Mouse (Mus musculus) testis, postnatal 10 days (tissue): ENCODE data around the gene Fdx1l.
A peak's percentile ranks its signal among the peaks of the same experiment; 100 is the strongest.

ENCODE experiments used
- DNase-seq: peaks from one replicate; pipeline ENCODE4 v3.0.0; 2021; ENCODE audit warnings: low spot score

Fdx1l gene

GRCm38 (mm10) chr9:21073044-21073840 lies at the start of gene Fdx1l, which contains the start of gene Gm49373:
Fdx1l (minus strand) TSS chr9:21073614.
Gm49373 (minus strand) TSS chr9:21073096.
- peak; percentile 91 for DNase-seq

GRCm38 (mm10) chr9:21121483-21121882 lies 48.1 kb upstream of the Fdx1l start:
- DNase-seq = no peak

GRCm38 (mm10) chr9:21117073-21117472 lies 43.7 kb upstream of the Fdx1l start:
- DNase-seq = no peak

- DNase-seq = no peak
Observed at GRCm38 (mm10) chr9:21115105-21115504, 41.7 kb upstream of the Fdx1l start.

- DNase-seq = no peak
Observed at GRCm38 (mm10) chr9:21114190-21114589, 40.8 kb upstream of the Fdx1l start.

GRCm38 (mm10) chr9:21113751-21114150 lies 40.3 kb upstream of the Fdx1l start:
- DNase-seq = no peak

- DNase-seq = peak; percentile 61
Observed at GRCm38 (mm10) chr9:21107607-21108237, 34.3 kb upstream of the Fdx1l start.

- no peak for DNase-seq
Observed at GRCm38 (mm10) chr9:21105760-21106564, 32.5 kb upstream of the Fdx1l start.

- DNase-seq = no peak
Observed at GRCm38 (mm10) chr9:21104814-21105213, 31.4 kb upstream of the Fdx1l start.

GRCm38 (mm10) chr9:21102076-21102475 lies 28.7 kb upstream of the Fdx1l start:
- no peak for DNase-seq

GRCm38 (mm10) chr9:21100447-21101161 lies 27.2 kb upstream of the Fdx1l start:
- DNase-seq = no peak

- DNase-seq = no peak
Observed at GRCm38 (mm10) chr9:21097793-21098192, 24.4 kb upstream of the Fdx1l start.

- no peak for DNase-seq
Observed at GRCm38 (mm10) chr9:21095958-21096357, 22.5 kb upstream of the Fdx1l start.

- no peak for DNase-seq
Observed at GRCm38 (mm10) chr9:21093423-21093822, 20.0 kb upstream of the Fdx1l start.

- DNase-seq = peak; percentile 98
Observed at GRCm38 (mm10) chr9:21091707-21092320, 18.4 kb upstream of the Fdx1l start, which contains the start of the genes Gm38431 and Raver1. Gm38431 (minus strand) TSS chr9:21091997. Raver1 (minus strand) TSS chr9:21092008.

GRCm38 (mm10) chr9:21090972-21091706 lies 17.7 kb upstream of the Fdx1l start:
- no peak for DNase-seq

- DNase-seq = no peak
Observed at GRCm38 (mm10) chr9:21090537-21090936, 17.1 kb upstream of the Fdx1l start.

GRCm38 (mm10) chr9:21083324-21083723 lies 9.9 kb upstream of the Fdx1l start:
- no peak for DNase-seq

- DNase-seq = no peak
Observed at GRCm38 (mm10) chr9:21081127-21081526, 7.7 kb upstream of the Fdx1l start.

GRCm38 (mm10) chr9:21075625-21076024 lies 2.2 kb upstream of the Fdx1l start:
- no peak for DNase-seq

GRCm38 (mm10) chr9:21074173-21074572 lies 759 bp upstream of the Fdx1l start:
- no peak for DNase-seq
